Mouse (Mus musculus): ENCODE results near the gene Gm21973. TPM values are rescaled to one million over a fixed set of nuclear protein-coding genes. Genes with fewer than 3 reads are reported as not detected.

Gene Gm21973
- polyA plus RNA-seq, 1 experiment: not detected

GRCm38 (mm10) chr15:10413656-10414055 is 88.5 kb downstream of the Gm21973 start:
- no peaks in the 10 kb centered on the region for H3K27me3 ChIP-seq (ENCODE audit: control insufficient read depth, insufficient read depth, low read length)
- TF ChIP-seq POLR2A (IDR thresholded peaks at IDR 0.05; ENCODE audit: control insufficient read depth, extremely low read depth, insufficient read depth, low read length, poor library complexity) (no peak), CTCF (IDR thresholded peaks at IDR 0.05; ENCODE audit: borderline replicate concordance, control insufficient read depth, extremely low read depth, insufficient read depth, low read length, poor library complexity) (no peak)
- no peak for DNase-seq
- H3K4me3 ChIP-seq (ENCODE audit: control insufficient read depth, insufficient read depth, low read length): no peak overlapping the region
- H3K4me1 ChIP-seq (replicated peaks; ENCODE audit: control insufficient read depth, insufficient read depth, low read length): no peaks in the 10 kb centered on the region
- 93% methylated on average over 6 of the region's 6 CpGs for WGBS
- H3K27ac ChIP-seq (ENCODE audit: control insufficient read depth, insufficient read depth, low read length): no peak overlapping the region
- no peaks in the 10 kb centered on the region for H3K36me3 ChIP-seq (ENCODE audit: control insufficient read depth, insufficient read depth, low read length)

GRCm38 (mm10) chr15:10421138-10421784 is 96.1 kb downstream of the Gm21973 start:
- Histone ChIP-seq H3K27me3 (ENCODE audit: control insufficient read depth, insufficient read depth, low read length) (no peaks in the 10 kb centered on the region), H3K4me1 (replicated peaks; ENCODE audit: control insufficient read depth, insufficient read depth, low read length) (no peaks in the 10 kb centered on the region), H3K4me3 (ENCODE audit: control insufficient read depth, insufficient read depth, low read length) (no peak overlapping the region), H3K36me3 (ENCODE audit: control insufficient read depth, insufficient read depth, low read length) (no peaks in the 10 kb centered on the region), H3K27ac (ENCODE audit: control insufficient read depth, insufficient read depth, low read length) (no peak overlapping the region)
- TF ChIP-seq POLR2A (IDR thresholded peaks at IDR 0.05; ENCODE audit: control insufficient read depth, extremely low read depth, insufficient read depth, low read length, poor library complexity) (no peak), CTCF (IDR thresholded peaks at IDR 0.05; ENCODE audit: borderline replicate concordance, control insufficient read depth, extremely low read depth, insufficient read depth, low read length, poor library complexity) (no peak)
- WGBS: 90% methylated on average over 7 of the region's 7 CpGs
- DNase-seq: no peak

- DNase-seq: no peak
- TF ChIP-seq CTCF (IDR thresholded peaks at IDR 0.05; ENCODE audit: borderline replicate concordance, control insufficient read depth, extremely low read depth, insufficient read depth, low read length, poor library complexity) (no peak), POLR2A (IDR thresholded peaks at IDR 0.05; ENCODE audit: control insufficient read depth, extremely low read depth, insufficient read depth, low read length, poor library complexity) (no peak)
- 91% methylated on average over 1 of the region's 1 CpGs for WGBS
Measured at GRCm38 (mm10) chr15:10421785-10422144, 96.6 kb downstream of the Gm21973 start.

More at GRCm38 (mm10) chr15:10421785-10422144, 96.6 kb downstream of the Gm21973 start:
- Histone ChIP-seq H3K27ac (ENCODE audit: control insufficient read depth, insufficient read depth, low read length) (no peak overlapping the region), H3K4me1 (replicated peaks; ENCODE audit: control insufficient read depth, insufficient read depth, low read length) (no peaks in the 10 kb centered on the region), H3K27me3 (ENCODE audit: control insufficient read depth, insufficient read depth, low read length) (no peaks in the 10 kb centered on the region), H3K36me3 (ENCODE audit: control insufficient read depth, insufficient read depth, low read length) (no peaks in the 10 kb centered on the region), H3K4me3 (ENCODE audit: control insufficient read depth, insufficient read depth, low read length) (no peak overlapping the region)

Other genes starting within 250 kb of the Gm21973 start
- 0.16 and 0.28 TPM in 2 replicates for gene Prlr, start 148.1 kb upstream of the Gm21973 start, polyA plus RNA-seq (2012; rRNA removed)
- gene Agxt2, start 33.2 kb downstream of the Gm21973 start, polyA plus RNA-seq (2012; rRNA removed): not detected in 2 replicates
- gene Dnajc21, start 145.1 kb downstream of the Gm21973 start, polyA plus RNA-seq (2012; rRNA removed): 1.5 and 1.8 TPM in 2 replicates
- 1.7 and 2.4 TPM in 2 replicates for gene Brix1, start 160.6 kb downstream of the Gm21973 start, polyA plus RNA-seq (2012; rRNA removed)
- 16.0 and 16.1 TPM in 2 replicates for gene Rad1, start 160.6 kb downstream of the Gm21973 start, polyA plus RNA-seq (2012; rRNA removed)
- not detected in 2 replicates for gene Ttc23l, start 233.3 kb downstream of the Gm21973 start, polyA plus RNA-seq (2012; rRNA removed)

Data from thymus, adult 2 months (tissue).